In genomic region chr2:28836181-28836940, GRCm38 (mm10) we compare ENCODE assay signal across 13 mouse cellular contexts. TPM values are rescaled to one million over a fixed set of nuclear protein-coding genes. Genes with fewer than 3 reads are reported as not detected.
DNase-seq lines count a peak whose midpoint lies in the region; ATAC-seq and TF ChIP-seq lines count a peak whose summit lies in the region.
"Had no signal": no experiment of that assay in that cellular context is flagged by ENCODE, and none has a peak within 500 bp of the region (broad histone marks: within the 10 kb centered on the region; RNA-seq: fewer than 3 reads in every experiment).

No protein-coding gene starts in this region.

- H3K9ac ChIP-seq in kidney, embryonic 16.5 days (replicated peaks; ENCODE audit: low read length) = no peak overlapping the region
- H3K9ac ChIP-seq in liver, postnatal 0 days (replicated peaks) = peak overlapping the region; percentile 6; the same call in 1 of the 2 replicates
- H3K9ac ChIP-seq in liver, embryonic 12.5 days = no peak overlapping the region; the same call in 1 of the 2 replicates
- H3K9ac ChIP-seq: embryonic facial prominence, embryonic 15.5 days; forebrain, postnatal 0 days had no signal

- no peak; the same call in 1 of the 2 replicates for TF ChIP-seq EP300 in liver, postnatal 0 days (IDR thresholded peaks at IDR 0.05; ENCODE audit: low read depth)

- H3K4me3 ChIP-seq in kidney, embryonic 16.5 days (ENCODE audit: low read length) = no peak overlapping the region
- H3K4me3 ChIP-seq in liver, postnatal 0 days (ENCODE audit: low read depth, low read length) = no peak overlapping the region
- H3K4me3 ChIP-seq in liver, embryonic 12.5 days = no peak overlapping the region
- H3K4me3 ChIP-seq: embryonic facial prominence, embryonic 15.5 days had no signal

- H3K27ac ChIP-seq in kidney, embryonic 16.5 days (ENCODE audit: low read length) = peak overlapping the region; percentile 68
- peak overlapping the region; percentile 84 for H3K27ac ChIP-seq in liver, postnatal 0 days (ENCODE audit: low read depth)
- H3K27ac ChIP-seq in liver, embryonic 12.5 days = no peak overlapping the region
- H3K27ac ChIP-seq: embryonic facial prominence, embryonic 15.5 days had no signal

- 43% methylated on average over 3 of the region's 3 CpGs for WGBS in kidney, embryonic 16.5 days
- 51% methylated on average over 3 of the region's 3 CpGs for WGBS in liver, postnatal 0 days (ENCODE audit: insufficient replicate concordance)
- WGBS in liver, embryonic 12.5 days (ENCODE audit: insufficient replicate concordance) = 70% methylated on average over 3 of the region's 3 CpGs

- peaks cover 23% of the 10 kb centered on the region for H3K4me1 ChIP-seq in kidney, embryonic 16.5 days (ENCODE audit: insufficient read depth, low read length)
- peaks cover 20% of the 10 kb centered on the region for H3K4me1 ChIP-seq in liver, postnatal 0 days (ENCODE audit: insufficient read depth)
- peaks cover 40% of the 10 kb centered on the region for H3K4me1 ChIP-seq in liver, embryonic 12.5 days

- no peak for DNase-seq in kidney, adult 11 months
- DNase-seq in liver, postnatal 0 days = no peak
- peak; percentile 16 for DNase-seq in cerebellum, adult 11-12 months
- peak; percentile 68 to 73 for DNase-seq in cerebellum, postnatal 14 days
- no peak for DNase-seq in retina, embryonic 14.5 days (ENCODE audit: low spot score)
- DNase-seq: forebrain, postnatal 0 days; lung, postnatal 10 days had no signal

- TF ChIP-seq CTCF in liver, postnatal 0 days (IDR thresholded peaks at IDR 0.05; ENCODE audit: low read depth) = no peak

- ATAC-seq in kidney, embryonic 16.5 days (ENCODE audit: low FRiP score, low TSS enrichment) = no peak
- ATAC-seq in liver, postnatal 0 days = no peak
- ATAC-seq in liver, embryonic 12.5 days = no peak
- ATAC-seq in frontal cortex, adult (ENCODE audit: low TSS enrichment) = no peak
- ATAC-seq: forebrain, postnatal 0 days; inflammation-experienced regulatory T-cells, adult 6 months; midbrain, embryonic 16.5 days had no signal

- no peaks in the 10 kb centered on the region for H3K27me3 ChIP-seq in kidney, embryonic 16.5 days (ENCODE audit: insufficient read depth, low read length)
- no peaks in the 10 kb centered on the region for H3K27me3 ChIP-seq in liver, postnatal 0 days (ENCODE audit: insufficient read depth, low read length)
- no peaks in the 10 kb centered on the region for H3K27me3 ChIP-seq in liver, embryonic 12.5 days (replicated peaks)
- H3K27me3 ChIP-seq: embryonic facial prominence, embryonic 15.5 days had no signal

- peak overlapping the region; percentile 10; the same call in 1 of the 2 replicates for H3K4me2 ChIP-seq in kidney, embryonic 16.5 days (replicated peaks; ENCODE audit: low read depth, low read length)
- peak overlapping the region; percentile 47 for H3K4me2 ChIP-seq in liver, postnatal 0 days (ENCODE audit: low read depth, low read length)
- no peak overlapping the region for H3K4me2 ChIP-seq in liver, embryonic 12.5 days
- H3K4me2 ChIP-seq: embryonic facial prominence, embryonic 15.5 days had no signal

- peaks cover 33% of the 10 kb centered on the region for H3K36me3 ChIP-seq in kidney, embryonic 16.5 days (ENCODE audit: insufficient read depth, low read length)
- peaks cover 31% of the 10 kb centered on the region for H3K36me3 ChIP-seq in liver, postnatal 0 days (replicated peaks; ENCODE audit: insufficient read depth, low read length)
- peaks cover 52% of the 10 kb centered on the region for H3K36me3 ChIP-seq in liver, embryonic 12.5 days

- no peaks in the 10 kb centered on the region for H3K9me3 ChIP-seq in kidney, embryonic 16.5 days (ENCODE audit: low read length)
- H3K9me3 ChIP-seq in liver, postnatal 0 days (ENCODE audit: low read length) = no peaks in the 10 kb centered on the region
- H3K9me3 ChIP-seq in liver, embryonic 12.5 days (replicated peaks) = no peaks in the 10 kb centered on the region
- H3K9me3 ChIP-seq: embryonic facial prominence, embryonic 15.5 days had no signal

RNA-seq across cellular contexts. Expression of gene Gtf3c4, which starts 3.8 kb away (rescaled TPM):
- polyA plus RNA-seq in kidney, embryonic 16.5 days (2015; fragmentation: Nextera tagmentation; extraction: Ambion mirVana) = 16.0 and 16.7 TPM in 2 replicates
- polyA plus RNA-seq in liver, postnatal 0 days (2015; fragmentation: Nextera tagmentation; extraction: Ambion mirVana) = 3.1 and 3.3 TPM in 2 replicates
- polyA plus RNA-seq in liver, embryonic 12.5 days (2016; fragmentation: Nextera tagmentation; extraction: Ambion mirVana) = 13.2 TPM in 2 replicates

RNA-seq across cellular contexts. Expression of gene Ddx31, which starts 3.8 kb away (rescaled TPM):
- 14.1 and 14.3 TPM in 2 replicates for polyA plus RNA-seq in kidney, embryonic 16.5 days (2015; fragmentation: Nextera tagmentation; extraction: Ambion mirVana)
- 4.2 and 4.4 TPM in 2 replicates for polyA plus RNA-seq in liver, postnatal 0 days (2015; fragmentation: Nextera tagmentation; extraction: Ambion mirVana)
- 11.8 and 11.9 TPM in 2 replicates for polyA plus RNA-seq in liver, embryonic 12.5 days (2016; fragmentation: Nextera tagmentation; extraction: Ambion mirVana)

Comparison
In these comparisons a context has a peak if more than half of its experiments do, and no peak if none do; other contexts are left out.
1. DNase-seq: peak in cerebellum, adult 11-12 months (single experiment) and cerebellum, postnatal 14 days (2 of 2); none in kidney, adult 11 months (single experiment), liver, postnatal 0 days (single experiment) and retina, embryonic 14.5 days (single experiment).